Mouse (Mus musculus) 416B (cell line): ENCODE data around the gene Gm21974.
A peak's percentile ranks its signal among the peaks of the same experiment; 100 is the strongest.

Source experiments
- DNase-seq: peaks from one replicate; pipeline ENCODE4 v3.0.0; 2011; ENCODE audit warnings: low read depth

Gene Gm21974

DNA sequence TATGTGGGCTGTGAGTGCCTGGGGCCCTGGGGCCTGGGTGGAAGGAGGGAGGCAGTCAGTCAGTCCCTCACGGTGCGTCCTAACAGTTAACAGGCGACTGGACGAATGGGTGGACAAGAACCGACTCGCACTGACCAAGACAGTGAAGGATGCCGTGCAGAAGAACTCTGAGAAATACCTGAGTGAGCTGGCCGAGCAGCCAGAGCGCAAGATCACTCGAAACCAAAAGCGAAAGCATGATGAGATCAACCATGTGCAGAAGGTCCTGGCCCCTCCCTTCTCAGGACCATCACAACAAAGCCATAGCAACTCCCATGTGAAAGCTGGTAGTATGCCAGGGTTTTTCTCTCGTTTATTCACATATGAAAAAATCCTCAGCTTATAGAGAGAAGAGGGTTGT lies 20.0 kb upstream of the Gm21974 start:
- DNase-seq = peak; percentile 72

DNA sequence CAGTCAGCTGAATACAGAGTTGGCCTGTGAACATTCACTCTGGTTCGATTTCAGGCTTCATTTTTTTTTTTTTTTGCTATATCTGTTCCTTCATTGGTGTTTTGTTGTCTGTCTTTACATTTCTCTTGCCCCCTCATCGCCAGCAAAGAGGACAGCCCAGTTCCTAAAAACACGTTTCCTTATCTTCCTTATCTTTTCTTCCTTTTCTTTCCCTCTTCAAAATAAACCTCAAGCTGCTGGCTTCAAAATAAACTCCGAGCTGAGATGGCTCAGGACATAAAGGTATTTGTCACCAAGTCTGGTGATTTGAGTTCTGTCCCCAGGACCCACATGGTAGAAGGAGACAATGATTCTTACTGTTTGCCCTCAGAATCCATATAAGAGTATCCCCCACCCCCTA lies 17.7 kb upstream of the Gm21974 start:
- no peak for DNase-seq

DNA sequence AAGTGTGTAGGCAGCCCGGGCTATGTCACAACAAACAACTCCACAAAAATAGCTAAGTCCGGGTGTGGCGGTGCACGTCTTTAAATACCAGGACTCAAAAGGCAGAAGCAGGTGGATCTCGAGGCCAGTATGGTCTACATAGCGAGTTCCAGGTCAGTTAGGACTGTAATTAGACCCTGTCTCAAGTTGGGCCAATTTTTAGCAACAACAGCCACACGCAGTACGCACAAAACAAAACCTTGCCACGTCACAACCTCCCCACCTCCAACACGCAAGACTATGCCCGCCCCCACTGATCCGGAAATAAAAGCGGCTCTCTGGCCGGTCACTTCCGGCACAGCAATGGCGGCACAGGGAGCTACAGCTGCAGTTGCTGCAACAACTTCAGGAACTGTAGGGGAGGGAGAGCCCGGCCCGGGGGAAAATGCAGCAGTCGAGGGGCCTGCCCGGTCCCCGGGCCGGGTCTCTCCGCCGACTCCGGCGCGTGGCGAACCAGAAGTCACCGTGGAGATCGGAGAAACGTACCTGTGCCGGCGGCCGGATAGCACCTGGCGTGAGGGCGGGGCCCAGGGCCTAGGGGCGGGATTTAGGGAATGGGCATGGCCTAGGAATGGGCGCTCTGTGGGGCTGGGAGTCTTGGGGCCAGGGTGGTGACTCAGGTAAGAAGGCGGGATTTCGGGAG lies 17.1 kb upstream of the Gm21974 start, which contains the start of gene Kat8:
Gene Kat8 (plus strand): TSS at position 327 of the 682 bp plus-strand sequence.
- DNase-seq = peak; percentile 95

DNA sequence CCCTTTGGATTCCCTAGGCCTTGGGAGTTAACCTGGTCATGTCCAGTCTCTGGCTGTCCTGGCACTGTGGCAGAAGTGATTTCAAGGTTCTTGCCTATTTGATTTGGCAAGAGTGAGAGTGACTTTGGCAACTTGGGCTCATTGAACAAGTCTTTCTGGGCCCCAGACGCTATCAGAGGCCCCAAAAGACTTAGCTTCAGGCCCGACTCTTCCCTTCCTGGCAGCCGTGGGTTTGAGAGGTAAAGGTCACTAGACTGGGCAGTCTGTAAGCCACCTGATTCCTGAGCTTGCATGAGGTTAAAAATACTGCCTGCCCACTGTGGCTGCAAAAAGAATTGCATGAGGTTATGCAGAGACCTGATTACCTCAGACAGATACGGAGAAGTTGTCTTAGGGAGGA lies 13.4 kb upstream of the Gm21974 start:
- DNase-seq = no peak

DNA sequence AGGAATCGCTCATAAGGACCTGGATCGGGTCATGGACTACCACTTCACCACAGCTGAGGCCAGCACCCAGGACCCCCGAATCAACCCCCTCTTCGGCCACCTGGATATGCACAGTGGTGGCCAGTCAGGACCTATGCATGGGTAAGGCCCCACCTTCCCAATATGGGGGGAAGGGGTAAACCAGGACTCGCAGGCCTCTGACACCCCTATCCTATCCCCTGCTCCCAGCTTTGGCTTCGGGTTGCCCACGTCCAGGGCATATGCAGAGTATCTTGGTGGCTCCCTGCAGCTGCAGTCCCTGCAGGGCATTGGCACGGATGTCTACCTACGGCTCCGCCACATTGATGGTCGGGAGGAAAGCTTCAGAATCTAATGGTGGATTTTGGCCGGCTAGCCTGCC lies 12.7 kb upstream of the Gm21974 start:
- DNase-seq = no peak

DNA sequence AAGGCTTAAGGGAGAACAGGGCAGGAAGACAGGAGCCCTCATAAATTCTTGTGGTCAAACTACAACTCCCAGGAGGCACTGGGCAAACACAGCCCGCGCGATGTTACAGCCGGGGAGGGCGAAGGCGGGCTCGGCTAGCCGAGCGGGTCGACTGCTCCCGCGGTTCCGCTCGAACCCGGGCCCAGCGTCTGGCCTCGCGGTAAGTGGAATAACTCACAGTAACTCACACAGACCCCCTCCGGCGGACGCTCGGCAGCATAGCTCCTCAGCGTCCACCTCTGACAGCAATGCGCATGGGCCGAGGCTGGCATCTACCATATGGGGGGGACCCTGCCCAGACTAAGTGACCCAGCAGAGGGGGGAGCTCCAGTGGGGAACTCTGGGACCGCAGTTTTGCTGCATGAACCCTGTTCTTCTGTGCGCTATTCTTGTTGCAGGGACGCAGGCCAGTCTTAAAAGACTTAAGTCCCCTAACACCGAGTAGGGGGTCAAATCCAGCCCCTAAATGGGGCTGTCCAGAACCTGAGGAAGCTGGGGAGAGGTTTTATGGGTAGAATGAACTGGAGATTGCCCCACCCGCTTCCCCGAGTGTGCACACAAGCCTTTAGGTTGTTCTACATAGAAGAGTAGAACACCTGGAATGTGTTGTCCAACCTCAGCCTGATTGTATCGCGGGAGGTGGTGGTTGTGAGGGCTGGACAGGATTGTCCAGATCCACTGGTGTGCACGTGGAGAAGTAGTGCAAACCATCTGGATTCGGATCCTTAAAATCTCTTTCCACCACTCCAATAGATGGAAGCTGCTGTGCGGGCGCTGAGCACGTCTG lies 8.9 kb upstream of the Gm21974 start, which contains the start of gene Bckdk:
Gene Bckdk (plus strand): TSS at position 112 of the 826 bp plus-strand sequence.
- DNase-seq = peak; percentile 90

DNA sequence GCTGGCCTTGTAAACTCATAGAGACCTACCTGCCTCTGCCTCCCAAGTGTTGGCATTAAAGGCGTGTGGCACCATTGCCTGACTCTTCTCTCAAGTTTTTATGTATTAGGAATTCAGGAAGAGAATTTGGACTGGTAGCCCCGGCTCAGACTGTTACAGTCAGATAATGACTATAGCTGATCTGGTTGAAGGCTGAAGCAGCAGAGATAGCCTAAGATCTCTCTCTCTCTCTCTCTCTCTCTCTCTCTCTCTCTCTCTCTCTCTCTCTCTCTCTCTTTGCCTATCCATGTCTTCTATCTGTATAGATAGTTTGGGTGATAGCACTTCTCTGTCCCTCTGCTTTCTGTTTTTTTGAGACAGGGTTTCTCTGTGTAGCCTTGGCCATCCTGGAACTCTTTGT lies 6.5 kb upstream of the Gm21974 start:
- DNase-seq = no peak

DNA sequence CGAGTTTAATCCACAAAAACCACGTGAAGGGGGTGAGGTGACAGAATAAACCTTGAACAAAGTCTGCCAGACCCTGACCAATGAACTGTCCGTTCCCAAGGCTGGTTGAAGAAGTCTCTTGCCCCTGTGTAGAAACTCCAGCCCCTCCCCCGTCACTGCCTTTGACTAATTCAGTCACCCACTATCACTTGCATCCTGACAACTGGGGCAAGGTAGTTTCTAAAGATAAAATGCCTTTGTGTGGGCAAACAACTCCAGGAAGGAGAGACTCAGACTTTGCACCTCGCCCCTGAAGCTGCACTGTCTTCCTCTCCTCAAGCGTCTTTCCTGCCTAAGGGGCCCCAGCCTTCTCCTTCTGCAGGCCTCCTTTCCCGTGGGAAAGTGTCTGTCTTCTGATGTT lies 4.7 kb upstream of the Gm21974 start:
- DNase-seq = no peak

DNA sequence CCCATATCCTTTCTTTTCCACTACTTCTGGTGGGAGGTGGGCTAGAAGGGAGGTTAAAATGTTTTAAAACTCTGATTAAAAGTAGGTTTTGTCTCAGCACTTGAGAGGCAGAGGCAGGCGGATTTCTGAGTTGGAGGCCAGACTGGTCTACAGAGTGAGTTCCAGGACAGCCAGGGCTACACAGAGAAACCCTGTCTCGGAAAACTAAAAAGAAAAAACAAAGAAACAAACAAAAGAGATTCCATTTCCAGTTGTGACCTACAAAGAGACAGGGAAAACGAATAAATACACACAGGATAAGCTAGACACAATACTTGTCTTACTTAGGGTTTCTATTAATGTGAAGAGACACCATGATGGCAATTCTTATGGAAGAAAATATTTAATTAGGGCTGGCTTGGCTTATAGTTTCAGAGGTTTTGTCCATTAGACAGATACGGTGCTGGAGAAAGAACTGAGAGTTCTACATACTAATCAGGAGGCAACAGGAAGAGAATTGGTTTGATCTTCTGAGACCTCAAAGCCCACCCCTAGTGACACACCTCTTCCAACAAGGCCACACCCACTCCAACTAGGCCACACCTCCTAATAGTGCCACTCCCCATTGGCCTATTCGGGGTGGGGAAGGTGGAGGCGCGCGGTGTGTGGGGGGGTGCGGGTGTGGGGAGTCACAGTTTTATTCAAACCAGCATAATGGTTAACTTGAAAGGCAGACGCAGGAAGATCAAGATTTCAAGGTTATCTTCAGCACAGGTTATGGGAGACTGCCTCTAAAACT lies 3.1 kb upstream of the Gm21974 start:
- no peak for DNase-seq

DNA sequence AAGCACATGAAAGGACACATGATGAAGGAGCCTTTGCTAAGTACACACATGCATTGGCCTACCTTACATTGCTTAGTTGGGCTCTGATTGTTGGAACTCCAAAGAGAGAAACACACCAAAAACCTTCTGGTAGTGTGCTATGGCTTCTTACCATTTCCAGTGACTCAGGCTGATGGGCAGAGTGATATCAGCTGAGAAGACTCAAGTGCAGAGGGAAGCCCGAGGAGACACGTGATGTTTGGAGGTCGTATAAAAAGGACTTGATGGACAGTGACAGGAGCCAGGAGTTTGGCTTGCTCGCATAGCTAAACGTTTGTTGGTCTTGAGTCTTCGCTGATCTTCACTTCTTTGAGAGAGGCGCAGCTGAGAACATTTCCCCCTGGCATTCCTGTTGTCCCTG lies 2.3 kb upstream of the Gm21974 start:
- no peak for DNase-seq

DNA sequence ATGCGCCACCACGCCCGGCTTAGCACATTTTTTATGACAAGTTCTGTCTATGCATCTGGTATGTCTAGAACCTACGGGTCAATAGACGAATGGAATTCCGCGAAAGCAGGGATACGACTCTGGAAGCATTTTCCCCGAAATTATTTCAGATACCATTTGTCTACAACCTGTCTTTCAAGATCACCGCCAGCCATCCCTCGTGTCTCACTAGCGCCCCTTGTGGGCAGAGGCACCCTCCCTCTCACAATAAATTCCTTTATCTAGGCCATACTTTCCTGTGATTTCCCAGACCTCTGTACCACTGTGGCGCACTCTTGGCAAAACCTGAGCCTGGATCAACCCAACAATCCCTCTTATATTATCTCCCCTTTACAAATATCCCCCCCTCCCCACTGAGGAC lies 1.1 kb upstream of the Gm21974 start:
- DNase-seq = peak; percentile 74

DNA sequence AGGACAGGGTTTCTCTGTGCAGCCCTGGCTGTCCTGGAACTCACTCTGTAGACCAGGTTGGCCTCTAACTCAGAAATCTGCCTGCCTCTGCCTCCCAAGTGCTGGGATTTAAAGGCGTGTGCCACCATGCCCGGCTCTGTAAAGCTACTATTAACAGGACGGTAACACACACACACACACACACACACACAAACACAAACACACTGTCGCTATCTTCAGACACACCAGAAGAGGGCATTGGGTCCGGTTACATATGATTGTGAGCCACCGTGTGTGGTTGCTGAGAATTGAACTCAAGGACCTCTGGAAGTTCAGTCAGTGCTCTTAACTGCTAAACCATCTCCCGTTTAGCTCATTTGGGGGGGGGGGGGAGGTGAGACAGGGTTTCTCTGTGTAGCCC lies 637 bp upstream of the Gm21974 start:
- peak; percentile 39 for DNase-seq

DNA sequence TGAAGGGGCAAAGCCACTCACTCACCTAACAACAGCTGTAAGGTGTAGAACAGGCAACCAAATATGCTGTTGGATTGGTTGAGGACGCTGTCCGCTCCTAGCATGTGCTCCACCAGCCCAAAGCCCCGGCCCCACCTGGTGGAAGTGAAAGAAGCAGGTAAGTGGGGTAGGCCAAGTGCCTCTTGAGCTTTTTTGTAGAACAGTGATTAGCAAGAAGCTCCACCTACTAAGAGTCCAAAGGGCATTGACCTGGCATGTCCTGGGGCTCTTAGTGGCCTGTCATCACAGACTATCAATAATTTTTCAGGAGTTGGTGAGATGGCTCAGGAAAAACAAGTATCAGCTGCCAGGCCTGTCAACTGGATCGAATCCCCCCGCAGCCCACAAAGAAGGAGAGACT lies 774 bp downstream of the Gm21974 start:
- no peak for DNase-seq

DNA sequence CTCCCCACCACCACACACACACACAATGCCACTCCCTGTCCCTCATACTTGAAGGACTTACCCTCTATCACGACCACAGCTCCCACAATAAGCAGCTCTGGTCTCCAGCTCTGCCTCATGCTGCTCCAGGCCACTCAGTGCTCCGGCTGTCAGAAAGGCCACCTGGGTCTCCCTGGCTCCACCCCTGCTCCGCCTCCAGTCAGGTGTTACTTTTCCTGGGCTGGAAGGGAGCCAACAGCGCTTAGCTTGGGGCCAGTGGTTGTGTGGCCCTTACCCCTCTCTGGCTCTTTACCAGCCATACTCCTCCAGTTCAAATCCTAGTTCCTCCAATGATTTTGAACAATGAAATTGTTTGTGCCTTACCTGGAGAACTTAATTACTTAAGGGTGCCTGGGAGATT lies 4.5 kb downstream of the Gm21974 start, which contains the start of gene Prss53:
Gene Prss53 (minus strand): TSS at position 173 of the 400 bp plus-strand sequence.
- no peak for DNase-seq

DNA sequence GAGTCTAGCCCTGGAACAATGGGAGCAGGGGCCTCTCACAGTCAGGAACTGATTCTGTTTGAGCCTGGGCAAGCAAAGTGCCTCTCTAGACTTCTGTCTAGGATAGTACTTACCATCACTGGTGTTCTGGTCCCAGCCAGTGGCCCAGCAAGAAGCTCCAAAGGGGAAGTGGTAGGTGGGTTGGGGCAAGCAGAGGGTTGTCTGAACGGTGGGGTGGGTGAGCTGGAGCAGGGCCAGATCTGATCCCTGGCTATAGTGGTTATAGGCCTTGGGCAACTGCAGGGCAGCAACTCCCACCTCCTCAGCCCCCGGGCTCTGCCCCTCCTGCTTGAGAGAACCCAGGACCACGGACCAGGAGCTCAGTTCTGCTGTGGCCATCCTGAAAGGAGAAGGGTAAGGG lies 6.4 kb downstream of the Gm21974 start:
- no peak for DNase-seq

DNA sequence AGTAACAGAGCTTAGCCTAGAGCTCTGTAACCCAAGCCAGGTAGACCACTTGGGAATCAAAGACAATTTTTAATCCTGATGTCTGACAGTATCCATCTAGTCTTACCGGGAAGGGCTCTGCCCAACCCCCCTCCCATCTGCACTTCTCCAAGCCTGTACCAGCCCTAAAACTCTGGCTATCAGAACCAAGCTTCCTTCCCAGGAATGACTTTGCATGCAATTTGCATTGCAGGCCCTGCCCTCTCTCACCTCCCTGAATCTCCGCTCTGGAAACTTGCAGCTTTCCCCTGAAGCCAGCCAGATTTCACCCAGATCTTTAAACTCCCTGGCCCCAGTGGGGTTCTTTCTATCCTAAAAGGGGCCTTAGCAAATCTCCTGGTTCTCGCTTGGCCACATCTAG lies 7.5 kb downstream of the Gm21974 start:
- DNase-seq = no peak

DNA sequence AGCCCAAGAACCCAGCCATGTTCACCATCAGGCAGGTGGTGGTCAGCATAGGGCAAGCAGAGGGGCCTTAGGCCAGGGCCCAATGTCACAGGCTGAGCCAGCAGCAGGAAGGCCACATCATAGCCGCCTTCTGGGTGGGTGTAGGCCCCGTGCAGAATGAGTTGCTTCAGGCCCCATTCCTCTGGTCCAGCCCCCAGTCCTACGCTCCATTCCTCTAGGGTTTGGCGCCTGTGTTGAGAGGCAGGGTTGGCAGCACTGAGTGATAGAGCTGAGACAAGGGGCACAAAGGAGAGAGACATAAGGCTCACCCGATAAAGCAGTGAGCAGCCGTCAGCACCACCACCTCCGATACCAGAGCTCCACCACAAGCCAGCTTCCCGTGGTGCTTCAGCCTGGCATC lies 8.1 kb downstream of the Gm21974 start:
- DNase-seq = no peak

DNA sequence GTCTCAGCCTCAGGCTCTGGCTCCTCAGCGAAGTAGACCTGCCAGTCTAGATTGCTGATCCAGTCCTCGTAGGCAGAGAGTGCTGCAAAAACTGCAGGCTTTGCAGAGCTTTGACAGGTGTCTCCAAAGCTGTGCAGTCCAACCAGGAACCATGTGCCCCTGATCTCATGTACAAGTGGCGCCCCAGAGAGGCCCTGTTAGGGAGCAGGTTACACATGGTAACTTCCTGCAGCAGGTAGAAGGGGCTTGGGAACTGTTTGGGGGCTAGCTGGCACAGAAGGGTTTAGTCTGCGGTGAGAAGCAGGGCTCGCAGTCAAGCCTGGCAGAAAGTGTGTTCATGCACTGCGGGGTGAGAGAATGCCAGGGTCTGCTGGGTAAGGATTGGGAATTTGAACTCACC lies 8.7 kb downstream of the Gm21974 start:
- DNase-seq = no peak

DNA sequence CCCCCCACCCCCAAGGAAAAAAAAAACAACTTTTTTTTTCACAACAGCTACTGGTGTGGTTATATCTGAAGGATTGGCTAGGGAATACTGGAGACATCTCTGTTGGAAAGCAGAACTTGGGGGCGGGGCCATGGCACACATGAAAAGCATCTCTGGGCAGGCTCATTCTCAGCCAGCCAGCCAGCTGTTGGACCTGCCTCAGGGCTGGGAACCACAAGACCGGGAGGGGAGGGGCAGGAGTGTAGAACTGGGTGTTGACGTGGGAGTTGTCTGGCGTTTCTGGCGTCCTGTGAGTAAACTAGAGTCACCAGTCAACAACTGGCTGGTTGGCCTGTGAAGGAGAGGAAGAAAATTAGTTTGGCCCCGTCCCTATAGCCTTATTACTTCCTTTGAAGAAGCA lies 9.3 kb downstream of the Gm21974 start:
- DNase-seq = no peak

DNA sequence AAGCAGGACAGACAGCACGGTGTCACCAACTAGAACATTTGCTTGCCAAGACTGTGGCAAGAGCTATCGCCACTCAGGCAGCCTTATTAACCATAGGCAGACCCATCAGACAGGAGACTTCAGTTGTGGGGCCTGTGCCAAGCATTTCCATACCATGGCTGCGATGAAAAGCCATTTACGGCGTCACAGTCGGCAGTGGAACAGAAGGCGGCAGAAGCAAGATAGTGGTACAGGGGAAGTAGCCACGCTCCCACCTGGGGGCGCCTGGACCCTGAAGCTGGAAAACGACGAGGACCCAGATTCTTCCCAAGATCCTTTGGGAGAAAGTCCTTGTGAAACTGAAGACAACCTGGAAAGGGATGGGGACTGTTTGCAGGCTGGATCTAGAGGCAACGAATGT lies 14.8 kb downstream of the Gm21974 start:
- DNase-seq = no peak

DNA sequence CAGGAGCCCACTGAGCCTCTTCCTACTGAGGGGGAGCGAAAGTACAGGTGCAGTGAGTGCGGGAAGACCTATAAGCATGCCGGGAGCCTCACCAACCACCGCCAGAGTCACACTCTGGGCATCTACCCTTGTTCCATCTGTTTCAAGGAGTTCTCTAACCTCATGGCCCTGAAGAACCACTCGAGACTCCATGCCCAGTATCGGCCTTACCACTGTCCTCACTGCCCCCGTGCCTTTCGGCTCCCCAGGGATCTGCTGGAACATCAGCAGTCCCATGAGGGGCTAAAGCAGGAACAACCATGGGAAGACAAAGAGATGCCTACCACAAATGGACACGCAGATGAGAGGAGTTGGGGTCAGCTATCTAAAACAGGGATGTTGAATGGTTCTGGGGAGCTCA lies 16.0 kb downstream of the Gm21974 start:
- DNase-seq = no peak

DNA sequence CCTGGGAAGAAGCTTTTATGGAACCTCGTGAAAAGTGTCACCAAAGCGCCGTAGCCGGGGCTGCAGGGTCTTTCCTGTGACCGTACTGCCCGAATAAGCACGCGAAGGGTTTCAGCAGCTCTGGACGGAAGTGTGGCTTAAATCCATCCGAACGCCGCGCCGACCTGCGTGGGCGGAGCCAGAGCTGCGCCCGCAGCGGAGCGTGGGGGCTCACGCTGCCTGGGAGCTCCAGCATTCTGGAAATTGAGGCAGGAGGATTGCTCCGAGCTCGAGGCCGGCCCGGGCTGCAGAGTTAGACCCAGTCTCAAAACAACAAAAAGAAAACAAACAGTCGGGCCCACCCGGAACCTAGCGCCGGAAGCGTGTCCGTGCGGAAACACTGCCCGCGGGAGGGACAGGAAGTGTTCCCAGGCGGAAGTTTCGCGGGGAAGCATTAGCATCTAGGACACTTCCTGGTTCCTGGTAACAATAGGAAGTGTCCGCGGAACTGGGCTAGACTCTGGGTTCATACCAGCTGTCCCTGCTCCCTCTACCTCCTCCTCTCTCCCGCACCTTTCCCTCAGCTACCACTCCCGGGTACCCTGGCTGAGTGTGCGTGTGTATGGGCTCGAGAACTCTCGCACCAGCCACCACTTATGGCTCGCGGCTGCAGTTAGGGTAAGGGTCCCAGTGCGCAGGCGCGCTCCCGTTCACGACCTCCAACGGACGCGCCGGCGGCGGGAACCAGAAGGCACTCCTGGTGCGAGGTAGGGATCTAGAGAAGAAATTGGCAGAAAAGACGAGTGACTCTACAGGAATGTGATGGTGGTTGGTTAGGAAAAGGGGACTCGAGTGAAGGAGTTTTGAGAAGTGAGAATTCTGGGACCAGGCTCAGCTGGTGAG lies 18.5 kb downstream of the Gm21974 start, which contains the start of gene Zfp668:
Gene Zfp668 (minus strand): TSS at position 362 of the 882 bp plus-strand sequence.
- DNase-seq = peak; percentile 97
